Mouse (Mus musculus) forebrain, embryonic 10.5 days (tissue): ENCODE measurements around the gene Wwc2. TPM values are rescaled to one million over a fixed set of nuclear protein-coding genes. Genes with fewer than 3 reads are reported as not detected.

Experiments used
- DNase-seq: peaks from one replicate; pipeline ENCODE4 v3.0.0-alpha.2; 2017; ENCODE audit warnings: low spot score; ENCODE audit errors: extremely low spot score
- H3K27ac ChIP-seq: fragments of 300-500 bp; sonication (generic); 2 replicates; pipeline ENCODE4 v1.5.1; 2016; ENCODE audit warnings: mild to moderate bottlenecking
- H3K27me3 ChIP-seq: fragments of 300-500 bp; sonication (generic); 2 replicates; pipeline ENCODE4 v1.6.1; 2016; ENCODE audit warnings: mild to moderate bottlenecking; ENCODE audit not compliant: poor library complexity, severe bottlenecking
- H3K36me3 ChIP-seq: fragments of 300-500 bp; sonication (generic); replicated peaks from 2 replicates; pipeline ENCODE4 v1.6.1; 2016; ENCODE audit warnings: mild to moderate bottlenecking, moderate library complexity
- H3K4me1 ChIP-seq: fragments of 300-500 bp; sonication (generic); 2 replicates; pipeline ENCODE4 v1.6.1; 2016
- H3K4me3 ChIP-seq: fragments of 300-500 bp; sonication (generic); 2 replicates; pipeline ENCODE4 v1.5.1; 2016; ENCODE audit warnings: mild to moderate bottlenecking, moderate library complexity
- H3K9me3 ChIP-seq: fragments of 300-500 bp; sonication (generic); 2 replicates; pipeline ENCODE4 v1.6.1; 2016; ENCODE audit warnings: mild to moderate bottlenecking, moderate library complexity
- WGBS: fragments of 180-500 bp; shearing (Covaris S2); methylation state at CpG from one replicate; pipeline ENCODE4 v1.1.7; 2016; 5-methylcytosine and 5-hydroxymethylcytosine counted together
- polyA plus RNA-seq: library from polyadenylated mRNA; unstranded; fragments of >200 nt; fragmentation: Nextera tagmentation; extraction: Ambion mirVana; gene quantifications from 2 replicates; pipeline ENCODE4 v1.2.1, GENCODE M21; 2016

Wwc2 gene
- polyA plus RNA-seq, 1 experiment from 2014 or later = 7.8 TPM

GRCm38 (mm10) chr8:47985243-47985642 is 5.5 kb downstream of the Wwc2 start:
- Histone ChIP-seq H3K9me3 (no peaks in the 10 kb centered on the region), H3K36me3 (peaks cover 5% of the 10 kb centered on the region), H3K4me1 (peaks cover 51% of the 10 kb centered on the region), H3K27ac (peak overlapping the region; percentile 30; the same call in 1 of the 2 replicates), H3K27me3 (no peaks in the 10 kb centered on the region), H3K4me3 (no peak overlapping the region)
- DNase-seq = no peak

DNA sequence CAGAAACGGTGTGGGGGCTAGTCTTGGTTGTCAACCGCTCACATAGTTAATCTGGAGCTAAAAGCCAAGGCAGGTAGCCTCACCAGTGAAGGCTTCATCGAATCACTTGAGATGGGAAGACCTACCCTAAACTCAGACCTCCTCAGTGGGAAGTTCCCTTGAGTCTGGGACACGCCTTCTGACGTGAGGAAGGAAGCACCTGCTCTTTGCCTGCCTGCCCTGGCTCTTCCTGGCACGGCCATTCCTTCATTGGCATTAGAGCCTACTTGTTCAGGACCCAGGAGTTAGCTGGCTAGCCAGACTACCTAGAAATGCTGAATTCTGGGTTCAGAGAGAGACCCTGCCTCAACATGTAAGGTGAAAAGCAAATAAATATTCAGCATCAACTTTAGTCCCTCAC is 9.6 kb downstream of the Wwc2 start:
- DNase-seq = no peak
- peaks cover 22% of the 10 kb centered on the region for H3K36me3 ChIP-seq
- H3K27ac ChIP-seq = no peak overlapping the region
- 93% methylated on average over 6 of the region's 6 CpGs for WGBS
- H3K4me1 ChIP-seq = peaks cover 12% of the 10 kb centered on the region
- H3K27me3 ChIP-seq = no peaks in the 10 kb centered on the region
- peaks cover 3% of the 10 kb centered on the region; the same call in 1 of the 2 replicates for H3K9me3 ChIP-seq
- no peak overlapping the region for H3K4me3 ChIP-seq

DNA sequence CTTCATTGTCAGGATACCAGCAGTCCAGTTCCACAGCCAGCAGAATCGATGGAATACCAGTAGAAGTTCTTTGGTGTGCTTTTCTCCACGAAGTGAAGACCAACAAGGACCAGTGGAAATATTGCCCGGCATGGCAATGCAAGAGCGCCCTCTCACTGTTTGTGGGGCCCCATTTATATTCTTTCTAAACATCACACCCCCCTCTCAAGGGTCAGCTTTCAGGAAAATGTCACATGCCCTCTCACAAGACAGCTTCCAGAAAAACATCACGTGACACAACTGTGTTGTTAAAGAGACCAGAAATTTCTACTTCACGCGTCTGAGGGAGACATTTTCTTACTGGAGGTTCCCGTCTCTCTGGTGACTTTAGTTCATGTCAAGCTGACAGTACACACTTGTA is 10.8 kb downstream of the Wwc2 start:
- Histone ChIP-seq H3K4me1 (peaks cover 9% of the 10 kb centered on the region), H3K27ac (no peak overlapping the region), H3K27me3 (no peaks in the 10 kb centered on the region), H3K36me3 (peaks cover 22% of the 10 kb centered on the region), H3K9me3 (peaks cover 3% of the 10 kb centered on the region; the same call in 1 of the 2 replicates), H3K4me3 (no peak overlapping the region)
- DNase-seq = no peak
- WGBS = 94% methylated on average over 8 of the region's 8 CpGs

- Histone ChIP-seq H3K9me3 (peaks cover 3% of the 10 kb centered on the region; the same call in 1 of the 2 replicates), H3K4me1 (peaks cover 20% of the 10 kb centered on the region), H3K27ac (no peak overlapping the region), H3K36me3 (peaks cover 22% of the 10 kb centered on the region), H3K4me3 (no peak overlapping the region), H3K27me3 (no peaks in the 10 kb centered on the region)
- 87% methylated on average over 6 of the region's 6 CpGs for WGBS
- no peak for DNase-seq
These were observed 12.0 kb downstream of the Wwc2 start for GRCm38 (mm10) chr8:47978755-47979154.

GRCm38 (mm10) chr8:47974963-47975314 is 15.8 kb downstream of the Wwc2 start:
- Histone ChIP-seq H3K4me1 (peaks cover 26% of the 10 kb centered on the region), H3K27me3 (no peaks in the 10 kb centered on the region), H3K27ac (peak overlapping the region; percentile 79), H3K36me3 (peaks cover 15% of the 10 kb centered on the region), H3K9me3 (peaks cover 3% of the 10 kb centered on the region; the same call in 1 of the 2 replicates), H3K4me3 (peak overlapping the region; percentile 51)
- WGBS = 48% methylated on average over 7 of the region's 7 CpGs
- no peak for DNase-seq

GRCm38 (mm10) chr8:47974138-47974962 is 16.4 kb downstream of the Wwc2 start:
- H3K36me3 ChIP-seq = peaks cover 11% of the 10 kb centered on the region
- peaks cover 26% of the 10 kb centered on the region for H3K4me1 ChIP-seq
- H3K27ac ChIP-seq = peak overlapping the region; percentile 79
- H3K9me3 ChIP-seq = peaks cover 3% of the 10 kb centered on the region; the same call in 1 of the 2 replicates
- peak overlapping the region; percentile 51 for H3K4me3 ChIP-seq
- WGBS = 15% methylated on average over 20 of the region's 20 CpGs
- DNase-seq = peak; percentile 65
- H3K27me3 ChIP-seq = no peaks in the 10 kb centered on the region

DNA sequence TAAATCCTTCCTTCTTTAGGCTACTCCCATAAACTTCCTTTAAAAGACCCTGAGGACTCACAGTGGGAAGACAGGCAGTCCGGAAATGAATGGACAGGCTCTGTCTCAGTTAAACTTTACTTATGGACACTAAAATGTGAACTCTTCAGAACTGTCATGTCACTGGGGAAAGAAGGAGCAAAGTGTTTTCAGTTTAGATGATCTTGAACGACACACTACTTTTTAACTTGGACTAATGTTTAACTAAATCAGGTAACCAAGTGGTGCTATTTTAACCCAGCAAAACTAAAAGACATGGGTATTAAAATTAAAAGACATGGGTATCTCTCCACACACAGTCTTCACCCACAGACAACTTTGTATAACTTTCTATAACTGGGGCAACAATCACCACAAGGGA is 19.6 kb downstream of the Wwc2 start:
- Histone ChIP-seq H3K4me1 (peaks cover 35% of the 10 kb centered on the region), H3K27ac (no peak overlapping the region), H3K9me3 (no peaks in the 10 kb centered on the region), H3K36me3 (peaks cover 5% of the 10 kb centered on the region; the same call in 1 of the 2 replicates), H3K27me3 (no peaks in the 10 kb centered on the region), H3K4me3 (no peak overlapping the region)
- 91% methylated on average over 2 of the region's 2 CpGs for WGBS
- DNase-seq = no peak

GRCm38 (mm10) chr8:47970576-47970975 is 20.1 kb downstream of the Wwc2 start:
- no peaks in the 10 kb centered on the region for H3K27me3 ChIP-seq
- WGBS = 91% methylated on average over 5 of the region's 5 CpGs
- DNase-seq = no peak
- no peaks in the 10 kb centered on the region for H3K9me3 ChIP-seq
- peaks cover 34% of the 10 kb centered on the region for H3K4me1 ChIP-seq
- H3K27ac ChIP-seq = no peak overlapping the region
- H3K4me3 ChIP-seq = no peak overlapping the region
- H3K36me3 ChIP-seq = peaks cover 5% of the 10 kb centered on the region; the same call in 1 of the 2 replicates

GRCm38 (mm10) chr8:47967045-47967920 is 23.4 kb downstream of the Wwc2 start:
- Histone ChIP-seq H3K4me3 (no peak overlapping the region), H3K27ac (no peak overlapping the region), H3K4me1 (peaks cover 20% of the 10 kb centered on the region), H3K9me3 (no peaks in the 10 kb centered on the region), H3K36me3 (peaks cover 5% of the 10 kb centered on the region; the same call in 1 of the 2 replicates), H3K27me3 (no peaks in the 10 kb centered on the region)
- 81% methylated on average over 20 of the region's 20 CpGs for WGBS
- DNase-seq = no peak

DNA sequence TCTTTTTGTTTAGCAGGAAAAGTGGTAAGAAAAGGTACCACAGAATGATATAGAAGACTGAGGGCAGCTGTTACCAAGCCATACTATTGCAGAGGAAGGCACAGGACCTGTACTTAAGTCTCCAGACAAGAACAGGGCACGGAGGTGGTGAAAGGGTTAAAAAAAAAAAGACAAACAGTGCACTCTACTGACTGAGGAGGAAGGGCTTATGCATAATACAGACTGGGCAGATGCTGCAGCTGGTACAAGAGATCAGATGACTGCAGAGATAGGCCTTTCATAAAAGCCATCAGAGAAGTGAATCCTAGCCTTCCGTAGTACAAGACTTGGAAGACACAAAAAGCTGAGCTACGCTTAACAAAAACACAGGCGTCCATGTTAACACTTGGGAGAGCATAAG is 28.2 kb downstream of the Wwc2 start:
- Histone ChIP-seq H3K27ac (no peak overlapping the region), H3K9me3 (no peaks in the 10 kb centered on the region), H3K36me3 (no peaks in the 10 kb centered on the region), H3K27me3 (no peaks in the 10 kb centered on the region), H3K4me3 (no peak overlapping the region), H3K4me1 (peaks cover 19% of the 10 kb centered on the region)
- WGBS = 87% methylated on average over 4 of the region's 4 CpGs
- no peak for DNase-seq

DNA sequence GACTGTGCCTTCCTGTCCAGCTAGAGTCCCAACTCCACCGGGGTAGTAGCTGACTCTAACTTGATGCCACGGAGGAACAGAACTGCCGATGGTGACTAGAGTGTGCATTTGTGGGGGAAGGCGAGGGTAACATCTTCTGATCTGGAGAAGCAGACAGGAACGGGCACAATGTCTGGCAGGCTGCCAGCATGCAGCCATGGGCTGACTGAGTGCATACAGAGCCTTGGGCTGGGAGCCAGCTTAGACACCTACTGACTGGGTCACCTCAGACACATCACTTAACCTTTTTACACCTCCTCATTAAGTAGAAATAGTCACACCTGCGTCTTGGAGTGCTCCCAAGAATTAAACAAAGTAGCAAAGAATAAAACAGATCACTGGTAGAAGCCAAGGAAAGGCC is 28.7 kb downstream of the Wwc2 start:
- H3K4me1 ChIP-seq = peaks cover 14% of the 10 kb centered on the region
- WGBS = 87% methylated on average over 6 of the region's 6 CpGs
- DNase-seq = no peak
- H3K27ac ChIP-seq = no peak overlapping the region
- H3K4me3 ChIP-seq = no peak overlapping the region
- H3K27me3 ChIP-seq = no peaks in the 10 kb centered on the region
- no peaks in the 10 kb centered on the region for H3K36me3 ChIP-seq
- H3K9me3 ChIP-seq = no peaks in the 10 kb centered on the region

- no peaks in the 10 kb centered on the region for H3K36me3 ChIP-seq
- no peak for DNase-seq
- H3K4me1 ChIP-seq = peaks cover 9% of the 10 kb centered on the region
- H3K27ac ChIP-seq = no peak overlapping the region
- H3K27me3 ChIP-seq = no peaks in the 10 kb centered on the region
- WGBS = 88% methylated on average over 4 of the region's 4 CpGs
- H3K4me3 ChIP-seq = no peak overlapping the region
- H3K9me3 ChIP-seq = no peaks in the 10 kb centered on the region
These were observed 33.2 kb downstream of the Wwc2 start for GRCm38 (mm10) chr8:47957560-47957959.
